Mouse (Mus musculus): ENCODE results near the gene Scgb1b15. TPM values are rescaled to one million over a fixed set of nuclear protein-coding genes. Genes with fewer than 3 reads are reported as not detected.

The Scgb1b15 gene
- not detected for total RNA-seq (2023)

DNA sequence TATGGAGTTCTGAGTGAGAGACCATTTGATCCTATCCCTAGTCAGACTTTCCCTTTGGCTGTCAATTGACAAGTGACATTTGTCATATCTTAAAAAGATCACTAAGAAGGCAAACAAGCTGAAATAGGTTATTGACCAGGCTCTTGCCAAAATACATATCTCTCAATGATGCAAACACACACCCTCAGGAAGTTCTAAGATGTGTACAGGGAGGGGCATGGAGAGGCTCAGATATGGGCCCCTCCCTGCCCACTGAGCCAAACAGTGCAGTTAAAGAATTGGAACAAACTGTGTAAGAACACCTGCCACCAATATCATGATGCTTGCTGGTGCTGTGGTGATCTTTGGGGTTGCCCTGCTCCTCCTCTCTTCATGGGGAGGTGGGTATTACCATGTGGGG lies at the start of gene Scgb1b15:
TSS of gene Scgb1b15 (plus strand) at position 301 of the 400 bp plus-strand sequence.

DNA sequence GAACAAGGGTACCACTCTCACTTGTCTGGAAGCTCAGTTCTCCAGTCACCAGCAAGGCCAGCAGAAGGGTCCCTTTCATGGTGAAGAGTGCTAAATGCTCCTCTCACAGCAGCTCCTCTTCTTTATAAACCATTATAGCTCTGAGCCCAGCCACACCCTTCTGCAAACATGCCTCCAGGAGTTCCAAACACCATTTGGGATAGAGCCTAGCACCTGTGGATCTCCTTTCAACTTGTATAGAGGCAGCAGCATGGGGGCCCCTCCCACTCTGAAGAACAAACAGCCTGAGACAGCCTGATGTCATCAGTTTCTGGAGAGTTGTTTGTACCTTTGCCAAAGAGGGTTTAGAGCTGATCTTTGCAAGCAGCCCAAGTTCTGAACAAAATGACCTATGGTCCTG lies 6.8 kb upstream of the Scgb1b15 start, which contains the start of gene Scgb2b15:
TSS of gene Scgb2b15 (minus strand) at position 101 of the 400 bp plus-strand sequence.

Other genes starting within 250 kb of the Scgb1b15 start
- gene Scgb2b15, start 6.9 kb upstream of the Scgb1b15 start, total RNA-seq (2023), result not detected
- not detected for gene Scgb2b17, start 220.0 kb downstream of the Scgb1b15 start, total RNA-seq (2023)
- not detected for gene Scgb1b17, start 226.9 kb downstream of the Scgb1b15 start, total RNA-seq (2023)